Mouse (Mus musculus) intestine, embryonic 14.5 days (tissue): ENCODE data around the gene Ica1. TPM values are rescaled to one million over a fixed set of nuclear protein-coding genes. Genes with fewer than 3 reads are reported as not detected.

ENCODE experiments used
- ATAC-seq: fragments of 200-750 bp; cut with Nextera tagmentation; replicated peaks from 2 replicates; pipeline ENCODE4 v1.8.0; 2017; ENCODE audit warnings: low read depth, moderate number of reproducible peaks, moderate TSS enrichment, moderate library complexity; ENCODE audit not compliant: low FRiP score, low TSS enrichment
- DNase-seq: peaks from one replicate; pipeline ENCODE4 v3.0.0-alpha.2; 2018; ENCODE audit warnings: low spot score
- H3K27ac ChIP-seq: fragments of 300-500 bp; sonication (generic); 2 replicates; pipeline ENCODE4 v1.5.1; 2014; ENCODE audit warnings: low read depth, mild to moderate bottlenecking, control low read depth
- H3K27me3 ChIP-seq: fragments of 300-500 bp; sonication (generic); replicated peaks from 2 replicates; pipeline ENCODE4 v1.6.1; 2014; ENCODE audit warnings: low read length, control low read depth; ENCODE audit not compliant: control insufficient read depth, insufficient read depth
- H3K36me3 ChIP-seq: fragments of 300-500 bp; sonication (generic); 2 replicates; pipeline ENCODE4 v1.6.1; 2014; ENCODE audit warnings: low read length, control low read depth; ENCODE audit not compliant: control insufficient read depth, insufficient read depth
- H3K4me1 ChIP-seq: fragments of 300-500 bp; sonication (generic); replicated peaks from 2 replicates; pipeline ENCODE4 v1.6.1; 2014; ENCODE audit warnings: low read length, control low read depth, mixed read lengths; ENCODE audit not compliant: control insufficient read depth, insufficient read depth
- H3K4me2 ChIP-seq: fragments of 300-500 bp; sonication (generic); 2 replicates; pipeline ENCODE4 v1.6.1; 2014; ENCODE audit warnings: low read length
- H3K4me3 ChIP-seq: fragments of 300-500 bp; sonication (generic); 2 replicates; pipeline ENCODE4 v1.5.1; 2014; ENCODE audit warnings: low read depth, low read length, control low read depth, mixed read lengths
- H3K9ac ChIP-seq: fragments of 300-500 bp; sonication (generic); 2 replicates; pipeline ENCODE4 v1.6.1; 2014; ENCODE audit warnings: mild to moderate bottlenecking, low read length
- H3K9me3 ChIP-seq: fragments of 300-500 bp; sonication (generic); 2 replicates; pipeline ENCODE4 v1.6.1; 2016; ENCODE audit warnings: low read length, control low read depth; ENCODE audit not compliant: control insufficient read depth
- WGBS: fragments of 180-500 bp; shearing (Covaris S2); extraction: QIAGEN DNeasy Blood & Tissue Kit; methylation state at CpG from one replicate; pipeline ENCODE4 v1.1.7; 2014; 5-methylcytosine and 5-hydroxymethylcytosine counted together
- polyA plus RNA-seq: library from polyadenylated mRNA; unstranded; fragments of >200 nt; fragmentation: Nextera tagmentation; extraction: Ambion mirVana; gene quantifications from 2 replicates; pipeline ENCODE4 v1.2.1, GENCODE M21; 2014

Gene Ica1
- polyA plus RNA-seq, 1 experiment from 2014 or later, result 18.6 TPM

DNA sequence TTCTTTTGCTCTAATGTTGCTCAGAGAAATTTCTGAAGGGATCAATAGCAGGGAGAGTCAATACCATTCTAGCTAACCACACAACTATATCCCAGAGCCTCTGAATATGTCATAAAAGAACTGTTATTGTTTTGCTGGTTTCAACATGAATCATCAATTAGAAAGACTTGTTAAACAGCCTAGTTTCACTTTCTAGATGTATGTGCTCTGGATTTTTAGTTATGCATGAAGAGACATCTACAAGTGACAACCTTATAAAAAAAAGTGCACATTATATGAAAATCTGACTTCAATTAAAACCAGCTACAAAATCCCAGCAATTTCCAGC is 41.8 kb downstream of the Ica1 start:
- Histone ChIP-seq H3K9ac (no peak overlapping the region), H3K4me3 (no peak overlapping the region), H3K27me3 (no peaks in the 10 kb centered on the region), H3K27ac (no peak overlapping the region), H3K4me1 (0 out of 2 replicates have a peak, but pooled peaks cover 3% of the 10 kb centered on the region), H3K4me2 (no peak overlapping the region), H3K36me3 (no peaks in the 10 kb centered on the region), H3K9me3 (no peaks in the 10 kb centered on the region)
- ATAC-seq, result no peak
- DNase-seq, result no peak

DNA sequence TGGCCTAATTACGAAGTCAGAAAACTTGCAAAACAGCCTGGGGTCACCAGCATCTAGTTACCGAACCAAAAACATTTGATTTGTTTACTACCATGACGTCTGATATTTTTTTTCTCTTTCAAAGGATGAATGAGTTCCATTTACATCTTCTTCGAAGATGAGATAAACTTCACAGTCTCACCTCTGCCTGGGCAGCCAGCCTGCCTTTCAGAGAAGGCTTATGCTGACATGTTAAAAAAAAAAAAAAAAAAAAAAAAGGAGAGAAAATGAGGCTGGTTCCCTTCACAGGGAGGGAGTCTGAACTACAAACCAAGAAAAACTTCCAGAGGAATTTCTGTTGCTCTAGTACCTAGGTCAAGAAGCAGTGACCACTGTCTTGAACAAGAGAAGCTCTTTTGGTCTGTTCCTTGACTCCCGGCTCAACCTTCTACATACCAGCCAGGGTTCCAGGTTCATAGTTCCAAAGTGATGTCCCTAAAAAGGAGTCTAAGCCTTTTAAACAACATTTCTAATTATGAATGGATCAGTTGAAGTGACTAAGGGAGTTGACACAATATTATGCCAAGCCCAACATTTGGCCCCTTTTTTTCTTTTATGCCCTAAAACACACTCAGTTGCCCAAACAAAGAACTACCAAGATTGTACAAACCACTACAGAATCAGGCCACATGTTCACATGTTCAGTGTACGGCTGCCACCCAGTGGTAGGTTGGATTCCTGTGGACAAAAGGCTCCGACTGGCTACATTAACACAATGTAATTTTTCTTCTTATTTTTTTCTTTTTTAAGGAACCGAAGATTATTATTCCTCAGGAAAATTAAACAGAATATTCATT is 42.4 kb downstream of the Ica1 start:
- Histone ChIP-seq H3K9ac (no peak overlapping the region), H3K9me3 (no peaks in the 10 kb centered on the region), H3K4me2 (no peak overlapping the region), H3K36me3 (no peaks in the 10 kb centered on the region), H3K4me3 (no peak overlapping the region), H3K27me3 (no peaks in the 10 kb centered on the region), H3K27ac (no peak overlapping the region), H3K4me1 (0 out of 2 replicates have a peak, but pooled peaks cover 3% of the 10 kb centered on the region)
- peak; percentile 76 for DNase-seq
- WGBS, result 57% methylated on average over 8 of the region's 8 CpGs
- ATAC-seq, result no peak; the same call in 1 of the 2 replicates

DNA sequence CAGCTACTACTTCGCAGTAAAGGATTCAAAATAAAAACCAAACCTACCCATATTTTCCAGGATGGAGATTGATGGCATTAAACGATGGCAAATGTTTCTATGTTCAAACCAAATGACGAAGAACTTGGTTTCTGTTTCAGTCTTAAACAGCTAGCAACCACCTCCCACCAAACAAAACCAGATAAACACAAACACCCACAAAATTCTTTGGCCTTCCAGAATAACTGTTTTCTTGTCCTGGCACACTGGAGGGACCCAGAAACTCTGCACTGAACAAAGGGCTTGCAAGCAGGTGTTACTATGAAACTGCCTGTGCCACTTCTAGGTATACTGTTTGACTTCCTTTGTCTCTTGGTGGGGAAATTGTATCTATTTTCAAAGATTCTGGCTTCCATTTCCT is 43.2 kb downstream of the Ica1 start:
- Histone ChIP-seq H3K4me3 (no peak overlapping the region), H3K4me1 (0 out of 2 replicates have a peak, but pooled peaks cover 3% of the 10 kb centered on the region), H3K27me3 (no peaks in the 10 kb centered on the region), H3K36me3 (no peaks in the 10 kb centered on the region), H3K27ac (no peak overlapping the region), H3K9me3 (no peaks in the 10 kb centered on the region), H3K4me2 (no peak overlapping the region), H3K9ac (no peak overlapping the region)
- 85% methylated on average over 3 of the region's 3 CpGs for WGBS
- DNase-seq (no peak), ATAC-seq (no peak)

GRCm38 (mm10) chr6:8732492-8732891 is 45.8 kb downstream of the Ica1 start:
- no peak overlapping the region for H3K4me3 ChIP-seq
- 32% methylated on average over 5 of the region's 5 CpGs for WGBS
- 0 out of 2 replicates have a peak, but pooled peaks cover 3% of the 10 kb centered on the region for H3K4me1 ChIP-seq
- no peak overlapping the region for H3K9ac ChIP-seq
- no peaks in the 10 kb centered on the region for H3K9me3 ChIP-seq
- no peak overlapping the region; the same call in 1 of the 2 replicates for H3K27ac ChIP-seq
- ATAC-seq (no peak), DNase-seq (no peak)
- H3K36me3 ChIP-seq, result no peaks in the 10 kb centered on the region
- H3K4me2 ChIP-seq, result no peak overlapping the region
- H3K27me3 ChIP-seq, result no peaks in the 10 kb centered on the region

DNA sequence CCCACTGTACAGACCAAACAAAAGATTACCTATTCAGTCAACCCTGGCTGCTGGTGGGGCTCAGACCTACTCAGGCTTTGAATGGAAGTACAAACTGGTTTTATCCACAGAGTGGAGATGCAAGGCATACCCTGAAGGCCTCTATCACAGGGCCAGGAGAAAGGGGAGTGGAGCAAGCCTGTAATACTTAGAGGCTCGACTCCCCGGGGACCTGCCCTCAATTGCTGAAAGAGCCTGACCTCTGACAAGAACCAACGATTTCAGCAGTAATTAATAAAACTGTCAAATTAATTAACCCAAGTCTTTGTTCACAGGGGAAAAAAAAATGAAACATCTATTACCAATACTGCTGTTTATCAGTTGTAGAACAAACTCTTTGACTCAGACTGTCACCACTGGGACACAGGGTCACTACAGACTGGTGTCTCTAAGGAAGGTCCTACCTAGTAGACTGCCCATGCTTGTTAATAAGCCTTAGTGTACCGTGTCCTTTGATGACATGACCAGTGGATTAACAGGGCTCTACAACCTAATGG is 46.6 kb downstream of the Ica1 start:
- DNase-seq, result no peak
- WGBS, result 52% methylated on average over 4 of the region's 4 CpGs
- no peaks in the 10 kb centered on the region for H3K36me3 ChIP-seq
- H3K27ac ChIP-seq, result no peak overlapping the region
- H3K9ac ChIP-seq, result no peak overlapping the region
- H3K27me3 ChIP-seq, result no peaks in the 10 kb centered on the region
- H3K4me1 ChIP-seq, result 0 out of 2 replicates have a peak, but pooled peaks cover 3% of the 10 kb centered on the region
- H3K9me3 ChIP-seq, result no peaks in the 10 kb centered on the region
- H3K4me3 ChIP-seq, result no peak overlapping the region
- ATAC-seq, result no peak
- no peak overlapping the region for H3K4me2 ChIP-seq

- no peak overlapping the region for H3K4me2 ChIP-seq
- DNase-seq (no peak), ATAC-seq (no peak)
- H3K27me3 ChIP-seq, result no peaks in the 10 kb centered on the region
- no peak overlapping the region for H3K4me3 ChIP-seq
- no peaks in the 10 kb centered on the region for H3K36me3 ChIP-seq
- no peaks in the 10 kb centered on the region for H3K9me3 ChIP-seq
- H3K9ac ChIP-seq, result no peak overlapping the region
- 0 out of 2 replicates have a peak, but pooled peaks cover 3% of the 10 kb centered on the region for H3K4me1 ChIP-seq
- 87% methylated on average over 2 of the region's 2 CpGs for WGBS
- no peak overlapping the region for H3K27ac ChIP-seq
Measured at GRCm38 (mm10) chr6:8730433-8730832, 47.9 kb downstream of the Ica1 start.

- 81% methylated on average over 8 of the region's 8 CpGs for WGBS
- Histone ChIP-seq H3K27me3 (no peaks in the 10 kb centered on the region), H3K27ac (no peak overlapping the region), H3K4me2 (no peak overlapping the region), H3K9me3 (no peaks in the 10 kb centered on the region), H3K9ac (no peak overlapping the region), H3K36me3 (no peaks in the 10 kb centered on the region), H3K4me1 (0 out of 2 replicates have a peak, but pooled peaks cover 1% of the 10 kb centered on the region), H3K4me3 (no peak overlapping the region)
- DNase-seq (no peak), ATAC-seq (no peak)
Measured at GRCm38 (mm10) chr6:8727806-8728205, 50.5 kb downstream of the Ica1 start.

DNA sequence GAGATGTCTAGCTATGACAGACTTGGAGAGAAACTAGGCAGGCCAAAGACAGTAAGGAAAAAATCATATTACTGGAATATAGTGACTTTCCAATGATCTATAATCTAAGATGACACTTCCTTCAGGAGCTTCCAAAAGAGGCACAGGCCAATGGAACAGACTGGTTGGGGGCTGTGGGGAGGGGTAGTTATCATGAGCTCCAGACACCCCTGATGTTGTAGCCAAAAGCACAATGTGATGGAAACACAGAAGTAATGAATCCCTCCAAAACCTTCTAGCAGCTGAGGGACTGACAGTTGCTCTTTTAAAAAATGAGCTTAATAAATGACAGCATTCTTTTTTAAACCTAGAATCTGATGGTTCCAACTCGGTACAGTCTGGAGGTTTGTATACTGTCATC is 52.7 kb downstream of the Ica1 start:
- ATAC-seq (no peak), DNase-seq (no peak)
- Histone ChIP-seq H3K9me3 (no peaks in the 10 kb centered on the region), H3K9ac (no peak overlapping the region), H3K4me2 (no peak overlapping the region), H3K4me3 (no peak overlapping the region), H3K36me3 (no peaks in the 10 kb centered on the region), H3K27me3 (no peaks in the 10 kb centered on the region), H3K27ac (no peak overlapping the region), H3K4me1 (no peaks in the 10 kb centered on the region)
- 58% methylated on average over 1 of the region's 1 CpGs for WGBS

- ATAC-seq (no peak), DNase-seq (no peak)
- Histone ChIP-seq H3K4me2 (no peak overlapping the region), H3K27ac (no peak overlapping the region), H3K9me3 (no peaks in the 10 kb centered on the region), H3K9ac (no peak overlapping the region), H3K27me3 (no peaks in the 10 kb centered on the region), H3K4me3 (no peak overlapping the region), H3K4me1 (no peaks in the 10 kb centered on the region), H3K36me3 (no peaks in the 10 kb centered on the region)
- WGBS, result 86% methylated on average over 2 of the region's 2 CpGs
Measured at GRCm38 (mm10) chr6:8719692-8720091, 58.6 kb downstream of the Ica1 start.
